Mouse (Mus musculus): Measurements from ENCODE around the gene Morf4l2.
"Not testable (repeated sequence)": the region's sequence is repeated elsewhere in the genome, so short reads cannot be mapped to it uniquely, and the experiment has no call there.

Morf4l2 gene

DNA sequence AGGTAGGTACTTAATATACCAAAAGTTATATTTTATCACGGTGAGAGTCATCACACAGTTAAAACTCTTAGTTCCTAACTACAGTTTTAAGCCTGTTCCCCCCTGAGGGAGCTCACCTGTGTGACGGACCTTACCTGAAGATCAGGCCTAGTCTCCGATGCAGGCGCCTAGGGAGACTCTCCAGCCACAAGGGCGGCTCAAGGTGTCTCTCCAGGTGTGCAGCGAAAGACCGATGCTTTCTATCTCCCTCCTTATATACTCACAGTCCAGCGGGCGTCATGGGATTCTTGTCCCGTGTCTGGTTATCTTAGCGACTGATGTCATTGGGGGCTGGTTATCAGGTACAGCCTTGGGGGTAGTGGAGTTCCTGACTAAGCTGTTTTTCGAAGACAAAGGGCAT is at the start of gene Morf4l2:
Gene Morf4l2 (minus strand): TSS at position 232 of the 400 bp plus-strand sequence.
- DNase-seq (ENCODE audit: low read depth, low spot score) = no peak

DNA sequence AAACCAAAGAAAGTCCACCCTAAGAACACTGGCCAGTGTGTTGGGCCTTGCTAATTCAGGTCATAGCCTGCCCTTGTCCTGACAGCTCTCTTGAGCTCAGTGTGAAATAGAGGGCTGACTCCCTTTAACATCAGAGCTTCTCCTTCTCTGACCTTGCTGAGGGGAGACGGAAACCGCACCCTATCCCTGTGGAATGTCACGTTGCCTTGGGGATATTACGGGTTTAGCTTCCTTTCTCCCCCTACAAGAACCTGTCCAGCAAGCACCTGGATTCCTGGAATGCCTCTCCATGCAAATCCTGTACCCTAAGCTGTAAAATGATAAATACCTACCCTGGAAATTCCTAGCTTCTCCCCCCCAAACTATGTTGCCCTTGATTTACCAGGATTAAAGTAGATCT is 46.0 kb upstream of the Morf4l2 start:
- DNase-seq (ENCODE audit: low read depth, low spot score) = no peak

DNA sequence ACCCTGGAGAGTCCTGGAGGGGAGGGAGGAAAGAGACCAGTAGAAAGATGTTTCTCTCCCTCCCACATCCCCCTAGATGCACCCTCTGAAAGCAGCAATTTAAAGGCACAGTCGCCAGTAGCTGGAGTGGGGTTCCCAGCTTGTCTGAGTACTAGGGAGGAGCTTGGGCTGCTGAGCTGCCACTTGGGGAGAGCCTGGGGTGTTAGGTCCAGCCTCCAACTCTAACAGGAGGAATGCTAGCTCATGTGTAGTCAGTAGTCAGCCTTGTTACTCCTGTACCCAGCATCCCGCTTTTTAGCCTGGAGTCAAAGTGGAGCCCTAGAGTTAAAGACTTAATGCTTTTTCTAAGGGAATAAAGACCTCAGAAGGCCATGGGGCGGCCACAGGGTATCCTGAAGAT is 36.6 kb upstream of the Morf4l2 start, which contains the start of gene Glra4:
Gene Glra4 (minus strand): TSS at position 101 of the 400 bp plus-strand sequence.
- no peak for DNase-seq (ENCODE audit: low read depth, low spot score)

DNA sequence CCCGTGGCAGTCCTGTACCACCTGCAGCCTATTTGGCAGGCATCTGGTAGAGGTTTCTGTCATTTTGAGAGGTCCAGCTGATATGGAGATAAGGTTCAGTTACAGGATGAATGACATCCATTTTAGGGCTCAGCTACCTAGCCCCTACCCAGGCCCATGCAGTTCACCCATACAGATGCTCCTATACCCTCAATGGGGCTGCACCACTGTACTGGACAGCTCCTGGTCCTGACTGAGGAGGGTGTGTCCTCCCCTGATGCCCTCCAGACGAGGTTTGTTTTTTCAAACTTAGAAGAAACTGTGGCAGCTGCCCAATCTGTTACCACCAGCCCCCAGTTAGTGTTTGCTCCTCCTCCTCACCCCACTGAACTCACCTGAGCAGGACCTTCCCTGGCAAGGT is 35.8 kb upstream of the Morf4l2 start:
- no peak for DNase-seq (ENCODE audit: low read depth, low spot score)

DNA sequence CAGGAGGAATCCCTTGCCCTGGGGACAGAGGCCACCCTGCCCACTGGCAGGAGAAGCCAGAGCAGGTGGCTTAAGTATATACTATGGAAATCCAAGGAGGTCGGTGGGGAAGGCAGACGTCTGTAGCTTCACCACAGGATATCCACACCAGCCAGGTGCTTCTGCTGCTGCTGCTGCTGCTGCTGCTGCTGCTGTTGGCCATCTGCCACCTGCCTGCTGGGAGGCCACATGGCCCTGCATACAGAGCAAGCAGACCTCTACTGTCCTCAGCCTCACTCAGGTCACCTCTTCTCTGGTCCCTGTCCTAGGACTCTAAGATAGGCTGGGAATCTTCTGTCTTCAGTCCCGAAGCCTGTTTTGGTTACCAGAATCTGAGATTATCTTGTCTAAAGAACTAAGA is 34.6 kb upstream of the Morf4l2 start:
- no peak for DNase-seq (ENCODE audit: low read depth, low spot score)

DNA sequence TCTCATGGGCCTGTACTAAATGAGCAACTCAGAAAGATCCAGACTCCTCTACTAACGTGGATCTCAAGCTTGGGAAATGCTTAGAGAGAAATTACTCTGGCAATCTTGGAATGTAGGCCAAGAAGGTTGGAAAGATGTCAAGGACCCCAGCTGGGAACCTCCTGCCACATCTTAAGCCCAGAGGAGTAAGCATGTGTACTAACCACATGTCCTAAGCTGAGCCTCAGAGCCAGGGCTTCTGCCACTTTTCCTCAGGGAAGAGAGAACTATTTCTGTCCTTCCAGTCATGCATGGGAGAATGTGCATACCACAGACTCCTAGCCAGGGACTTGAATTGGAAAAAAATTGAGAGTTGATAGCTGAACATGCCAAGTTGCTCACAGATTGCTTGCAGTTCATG is 29.5 kb upstream of the Morf4l2 start:
- DNase-seq (ENCODE audit: low read depth, low spot score) = no peak

DNA sequence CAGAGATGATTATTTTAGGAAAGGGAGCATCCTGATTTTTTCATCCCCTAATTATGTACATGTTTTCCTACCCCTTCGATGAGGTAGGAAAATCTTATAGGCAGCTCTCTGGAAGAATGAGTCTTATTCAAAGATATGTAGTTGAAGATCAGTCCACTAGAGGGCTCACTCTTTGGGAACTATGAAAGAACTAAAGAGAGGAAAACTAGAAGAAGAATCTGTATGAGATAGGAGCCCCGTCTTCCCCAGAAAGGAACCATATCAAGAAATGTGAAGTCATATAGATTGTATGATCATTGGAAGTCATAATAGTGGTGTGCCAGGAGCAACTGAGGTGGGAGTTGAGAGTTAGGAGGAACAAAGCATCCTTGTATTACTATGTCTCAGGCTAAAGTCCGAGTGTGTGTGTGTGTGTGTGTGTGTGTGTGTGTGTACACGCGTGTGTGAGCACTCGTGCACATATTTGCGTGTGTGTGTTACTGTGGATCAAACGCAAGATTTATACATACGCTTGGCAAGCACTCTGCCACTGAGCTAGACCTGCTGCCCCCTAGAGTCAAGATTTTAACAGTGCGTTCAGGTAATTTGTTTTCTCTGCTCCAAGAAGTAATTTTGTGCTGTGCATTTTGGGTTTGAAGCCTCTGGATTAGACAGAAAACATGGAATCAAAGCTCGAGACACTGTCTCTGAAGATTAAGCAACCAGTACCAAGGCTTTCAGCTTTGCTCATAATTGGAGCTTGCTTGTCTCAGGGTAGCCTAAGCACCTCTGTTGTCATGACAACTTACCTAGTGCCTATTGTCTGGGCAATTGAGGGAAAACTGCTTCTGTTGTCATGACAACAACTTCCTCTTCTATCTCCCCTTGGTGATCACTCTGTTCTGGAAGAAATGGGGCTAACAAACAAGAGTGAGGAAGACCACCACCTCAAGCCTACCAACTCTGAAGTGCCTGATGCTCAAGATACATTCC is 17.9 kb upstream of the Morf4l2 start:
- DNase-seq (ENCODE audit: low read depth, low spot score) = no peak

DNA sequence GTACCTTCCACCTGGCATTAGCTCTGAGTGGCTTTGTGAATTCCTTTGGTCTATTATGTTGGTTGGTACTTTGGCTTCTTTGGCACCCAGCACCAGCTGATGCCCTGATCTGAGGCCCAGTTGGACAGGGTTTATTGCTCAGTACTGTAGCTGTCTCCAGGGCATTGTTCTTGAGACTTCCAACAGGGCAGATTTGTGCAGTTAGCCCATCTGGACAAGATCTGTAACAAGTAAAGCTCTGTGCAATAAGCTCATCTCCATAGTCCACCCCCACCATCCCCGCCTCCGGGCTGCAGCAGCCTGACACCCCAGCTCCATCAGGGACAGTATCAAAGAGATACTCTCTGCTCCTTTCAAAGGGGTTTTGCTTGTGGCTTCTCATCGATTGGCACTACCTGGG is 12.0 kb upstream of the Morf4l2 start:
- no peak for DNase-seq (ENCODE audit: low read depth, low spot score)

DNA sequence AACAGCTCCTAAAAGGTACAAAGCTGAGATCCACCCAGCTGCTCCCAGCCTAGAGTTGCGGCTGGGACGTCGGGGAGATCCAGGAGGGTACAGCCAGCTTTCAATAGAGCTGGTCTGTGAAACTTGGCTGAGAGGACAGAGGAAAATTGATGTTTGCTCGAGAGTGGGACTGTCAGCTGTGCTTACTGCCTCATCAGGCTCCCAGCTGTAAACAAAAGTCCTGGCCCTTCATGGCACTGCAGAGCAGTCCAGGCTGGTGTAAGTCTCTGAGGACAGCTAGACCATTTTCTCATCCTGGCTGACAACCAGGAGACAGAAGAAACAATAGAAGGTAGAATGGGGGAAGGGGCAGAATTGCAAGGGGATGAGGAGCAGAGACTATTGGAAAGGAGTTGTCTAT is 5.8 kb upstream of the Morf4l2 start:
- DNase-seq (ENCODE audit: low read depth, low spot score) = no peak

DNA sequence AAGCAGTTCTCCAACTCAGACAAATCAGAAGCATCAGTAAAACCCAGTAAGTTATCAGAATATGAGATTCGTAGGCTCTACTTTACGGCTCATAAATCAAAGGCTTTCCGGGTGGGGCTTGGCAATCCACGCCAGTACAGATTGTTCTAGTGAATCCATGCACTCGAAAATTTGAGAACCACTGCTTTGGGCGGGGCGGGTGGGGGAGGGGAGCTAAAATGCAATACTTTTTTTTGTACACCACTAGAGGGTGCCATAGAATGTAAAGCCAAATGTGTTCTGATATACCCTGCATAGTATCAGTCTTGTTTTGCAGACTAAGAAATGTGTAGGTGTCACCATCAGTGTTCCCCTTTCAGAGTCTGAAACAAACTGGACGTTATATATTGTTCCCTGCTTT is 1.2 kb upstream of the Morf4l2 start:
- DNase-seq (ENCODE audit: low read depth, low spot score) = no peak

DNA sequence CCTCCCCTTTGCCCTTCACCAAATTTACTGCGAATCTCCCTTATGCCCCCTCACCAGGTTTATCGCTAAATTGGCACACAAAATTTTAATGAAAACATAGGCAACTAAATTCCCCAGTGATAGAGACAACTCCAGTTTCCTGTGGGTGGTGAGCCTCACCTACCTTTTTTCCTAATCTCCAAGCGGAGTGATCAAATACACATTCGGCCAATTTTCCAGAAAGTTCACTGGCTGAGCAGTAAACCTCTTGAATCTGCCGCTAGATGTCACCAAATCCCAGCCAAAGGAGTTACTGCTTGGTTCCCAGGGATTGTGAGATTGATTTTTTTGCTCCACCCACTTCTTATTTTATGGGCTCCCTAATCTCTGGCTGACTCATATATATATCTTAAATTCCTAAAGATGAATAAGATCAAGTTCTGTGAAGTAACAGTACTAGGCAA is 808 bp downstream of the Morf4l2 start:
- no peak for DNase-seq (ENCODE audit: low read depth, low spot score)

DNA sequence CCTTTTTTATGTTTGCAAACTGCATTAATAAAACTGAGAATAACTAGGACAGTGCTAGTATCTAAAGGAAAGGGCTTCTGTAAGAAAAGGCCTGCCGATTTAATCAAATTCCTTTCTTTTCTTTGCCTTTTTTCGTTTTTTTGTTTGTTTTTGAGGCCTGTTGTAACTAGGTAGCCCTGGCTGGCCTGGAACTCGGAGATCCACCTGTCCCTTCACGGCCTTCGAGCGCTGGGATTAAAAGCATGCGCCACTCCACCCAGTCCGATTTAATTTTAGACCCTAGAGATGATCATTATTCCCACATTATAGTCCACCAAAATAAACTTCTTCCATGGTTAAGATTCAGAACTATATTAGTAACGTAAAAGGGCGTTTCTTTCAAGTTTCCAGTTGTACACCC is 1.2 kb downstream of the Morf4l2 start:
- DNase-seq (ENCODE audit: low read depth, low spot score) = no peak

DNA sequence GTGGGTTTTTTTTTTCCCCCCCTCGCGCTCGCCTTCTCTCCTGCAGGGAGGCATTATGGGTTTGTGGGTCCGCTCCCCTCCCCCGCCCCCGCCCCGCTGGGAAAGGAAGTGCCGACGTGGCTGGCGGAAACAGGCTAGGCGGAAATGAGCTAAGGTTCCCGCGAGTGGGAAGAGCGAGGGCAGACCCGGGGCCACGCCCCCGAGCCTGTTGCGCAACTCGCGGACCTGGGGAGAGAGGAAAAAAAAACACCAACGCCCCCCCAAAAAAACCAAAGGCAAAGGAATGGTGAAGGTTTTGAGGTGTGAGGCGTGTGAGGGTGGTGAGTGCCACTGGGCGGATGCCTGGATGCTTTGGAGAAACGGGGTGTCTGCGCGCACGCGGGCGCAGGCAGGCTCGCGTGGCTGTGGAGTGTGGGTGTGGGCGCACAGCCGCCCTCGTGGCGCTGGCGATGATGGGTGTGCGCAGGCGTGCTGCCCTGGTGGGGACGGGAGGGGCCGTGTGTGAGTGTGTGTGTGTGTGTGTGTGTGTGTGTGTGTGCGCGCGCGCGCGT is 1.8 kb downstream of the Morf4l2 start:
- DNase-seq (ENCODE audit: low read depth, low spot score) = no peak

DNA sequence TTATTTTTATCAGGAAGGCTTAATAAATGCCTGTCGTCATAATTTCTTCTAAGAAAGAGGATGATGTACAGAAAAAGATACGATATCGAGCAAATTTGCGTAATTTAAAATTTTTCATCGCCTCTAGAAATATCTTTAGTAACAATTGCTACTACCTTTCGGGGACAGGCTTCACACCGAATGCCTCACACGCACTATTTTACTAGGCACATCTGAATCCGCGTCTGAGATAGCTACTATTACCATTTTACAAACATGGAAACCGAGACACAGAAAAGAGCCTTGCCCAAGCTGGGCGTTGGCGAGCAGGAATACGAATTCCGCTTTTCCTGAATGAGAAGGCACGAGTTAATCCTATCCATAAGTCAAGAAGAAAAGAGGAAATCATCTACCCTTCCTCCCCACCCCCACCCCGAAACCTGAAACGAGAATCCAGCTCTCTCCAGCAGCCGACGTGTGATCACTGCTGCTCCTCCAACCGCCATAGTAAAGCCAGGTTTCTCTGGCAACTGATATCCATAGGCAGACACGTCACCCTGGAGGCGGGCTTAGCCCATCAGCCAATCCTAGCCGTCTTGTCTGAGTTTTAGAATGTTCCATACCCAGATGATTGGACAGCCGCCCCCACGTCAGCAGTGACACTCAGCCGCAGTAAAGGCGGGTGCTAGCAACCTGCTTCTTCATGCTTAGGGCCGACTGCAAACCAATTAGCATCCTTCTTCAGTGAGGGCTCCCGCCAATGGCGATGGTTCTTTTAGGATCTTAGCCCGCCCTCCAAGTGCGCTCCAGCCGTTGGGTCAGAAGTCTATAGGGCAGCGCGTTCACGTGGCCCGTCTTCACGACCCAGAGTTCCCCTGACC is 2.5 kb downstream of the Morf4l2 start:
- peak; percentile 98 for DNase-seq (ENCODE audit: low read depth, low spot score)

DNA sequence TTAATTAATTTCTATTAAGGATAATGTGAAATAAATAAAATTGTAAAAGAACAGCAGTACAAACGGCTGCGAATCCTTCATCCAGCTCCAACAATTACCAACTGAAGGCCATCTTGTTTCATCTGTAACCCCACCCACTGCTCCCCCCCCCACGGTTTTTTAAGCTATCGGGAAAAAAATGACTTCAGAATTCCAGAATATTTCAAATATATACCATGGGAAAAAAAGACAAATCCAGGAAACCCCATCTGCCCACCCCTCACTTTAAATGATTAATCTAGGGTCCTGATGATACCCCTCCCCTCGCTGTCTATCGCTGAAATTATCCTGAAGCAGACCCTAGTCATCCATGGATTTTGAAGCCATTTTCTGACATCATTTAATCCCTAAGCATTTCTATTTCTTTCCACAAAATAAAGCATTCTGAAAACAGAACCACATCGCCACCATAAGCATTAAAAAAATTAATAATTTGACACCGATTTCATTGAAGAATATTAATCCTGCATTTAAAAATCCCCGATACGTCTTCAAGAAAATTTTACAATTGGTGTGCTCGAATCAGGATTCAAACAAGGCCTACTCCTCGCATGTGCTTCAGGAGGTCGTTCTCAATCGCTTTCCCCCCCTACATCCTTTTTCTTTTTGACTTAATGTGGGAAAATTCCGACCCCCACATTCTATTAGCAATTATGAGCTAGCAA is 3.3 kb downstream of the Morf4l2 start:
- DNase-seq (ENCODE audit: low read depth, low spot score) = no peak

DNA sequence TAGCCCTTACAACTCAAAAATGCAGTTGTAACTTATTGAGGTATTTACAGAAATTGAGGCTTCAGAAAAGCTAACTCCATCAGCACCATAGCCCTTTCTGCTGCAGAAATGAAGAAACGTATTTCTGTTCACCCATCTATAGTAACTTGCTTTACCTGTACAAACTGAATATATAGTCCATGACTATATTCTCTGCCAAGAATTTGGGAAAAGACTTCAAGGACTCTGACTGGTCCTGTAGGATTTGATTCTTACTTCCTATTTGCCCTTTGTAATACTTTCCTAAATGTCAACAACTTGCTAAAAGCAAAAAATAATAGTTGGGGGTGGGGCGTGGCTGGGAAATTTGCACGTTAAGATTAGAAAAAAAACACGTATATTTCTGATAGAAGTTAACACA is 11.5 kb downstream of the Morf4l2 start:
- DNase-seq (ENCODE audit: low read depth, low spot score) = no peak

DNA sequence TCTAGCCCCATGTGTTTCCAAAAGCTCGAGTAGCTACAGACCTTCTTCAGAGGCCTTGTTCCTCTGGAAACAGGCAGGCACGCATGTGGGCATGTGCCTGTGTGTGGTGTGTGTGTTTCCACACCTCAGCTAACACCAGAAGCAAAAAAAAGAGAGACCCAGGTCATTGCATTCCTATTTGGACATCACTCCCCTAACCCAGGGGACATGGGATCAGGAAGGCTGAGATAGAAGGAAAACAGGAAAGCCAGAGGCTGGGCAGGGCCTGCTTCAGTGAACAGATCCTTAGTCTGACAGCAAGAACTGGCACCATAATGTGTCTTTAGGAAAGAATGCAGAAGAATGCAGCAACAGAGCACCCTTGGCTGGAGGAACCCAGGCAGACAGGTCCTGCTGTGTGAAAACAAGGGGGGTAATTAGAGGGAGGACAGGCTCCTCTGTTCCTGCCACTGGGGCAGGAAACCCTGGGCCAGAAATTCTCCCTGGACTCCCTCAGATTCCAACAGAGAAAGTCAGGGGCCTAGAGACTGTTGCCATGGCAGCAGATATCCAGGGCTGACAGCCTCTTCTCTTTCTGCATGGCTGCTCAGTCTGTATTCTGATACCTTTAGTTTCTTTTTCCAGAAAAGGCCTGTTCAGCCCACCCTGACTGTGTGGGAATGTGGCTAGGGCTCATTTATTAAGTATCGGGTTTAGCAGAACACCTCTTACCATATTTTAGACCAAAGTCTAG is 28.6 kb downstream of the Morf4l2 start:
- not testable (repeated sequence) for DNase-seq (ENCODE audit: low read depth, low spot score)

DNA sequence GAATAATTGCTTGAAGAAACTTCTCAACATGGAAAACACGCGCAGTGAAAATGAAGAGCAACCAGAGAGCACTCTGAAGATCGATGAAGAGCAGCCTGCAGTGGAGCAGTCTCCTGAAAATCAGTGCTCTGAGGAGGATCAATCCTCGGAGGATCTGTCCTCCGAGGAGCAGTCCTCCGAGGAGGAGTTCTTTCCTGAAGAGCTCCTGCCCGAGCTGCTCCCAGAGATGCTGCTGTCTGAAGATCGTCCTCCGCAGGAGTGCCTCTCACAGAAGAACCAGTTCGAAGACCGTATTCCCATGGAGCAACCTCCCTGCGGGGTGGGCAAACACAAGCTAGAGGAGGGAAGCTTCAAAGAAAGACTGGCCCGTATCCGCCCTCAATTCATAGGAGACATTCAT is 34.7 kb downstream of the Morf4l2 start:
- no peak for DNase-seq (ENCODE audit: low read depth, low spot score)

DNA sequence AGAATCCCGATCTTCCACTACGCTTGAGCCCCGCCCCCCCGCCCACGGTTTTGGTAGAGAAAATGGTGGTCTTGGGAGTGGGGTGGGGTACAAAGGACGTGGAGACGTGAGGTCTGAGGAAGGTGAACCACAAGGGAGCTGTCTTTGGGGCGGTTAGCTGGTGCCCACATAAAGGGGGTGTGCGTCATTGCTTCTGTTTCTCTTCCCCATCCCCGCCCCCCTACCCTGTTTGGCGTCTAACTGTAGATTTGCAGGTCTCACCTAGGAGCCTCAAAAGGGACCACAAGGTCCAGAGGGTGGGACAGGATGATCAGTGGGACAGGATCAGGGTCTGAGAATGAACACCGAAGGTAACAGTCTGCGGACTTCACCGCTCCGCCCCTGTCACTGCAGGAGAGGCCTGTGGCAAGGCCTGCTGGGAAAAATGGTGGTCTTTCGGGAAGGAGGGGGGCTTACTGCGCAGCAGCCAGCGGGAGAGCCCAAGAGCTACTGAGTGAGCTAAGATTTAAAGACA is 35.3 kb downstream of the Morf4l2 start:
- DNase-seq (ENCODE audit: low read depth, low spot score) = peak; percentile 27

DNA sequence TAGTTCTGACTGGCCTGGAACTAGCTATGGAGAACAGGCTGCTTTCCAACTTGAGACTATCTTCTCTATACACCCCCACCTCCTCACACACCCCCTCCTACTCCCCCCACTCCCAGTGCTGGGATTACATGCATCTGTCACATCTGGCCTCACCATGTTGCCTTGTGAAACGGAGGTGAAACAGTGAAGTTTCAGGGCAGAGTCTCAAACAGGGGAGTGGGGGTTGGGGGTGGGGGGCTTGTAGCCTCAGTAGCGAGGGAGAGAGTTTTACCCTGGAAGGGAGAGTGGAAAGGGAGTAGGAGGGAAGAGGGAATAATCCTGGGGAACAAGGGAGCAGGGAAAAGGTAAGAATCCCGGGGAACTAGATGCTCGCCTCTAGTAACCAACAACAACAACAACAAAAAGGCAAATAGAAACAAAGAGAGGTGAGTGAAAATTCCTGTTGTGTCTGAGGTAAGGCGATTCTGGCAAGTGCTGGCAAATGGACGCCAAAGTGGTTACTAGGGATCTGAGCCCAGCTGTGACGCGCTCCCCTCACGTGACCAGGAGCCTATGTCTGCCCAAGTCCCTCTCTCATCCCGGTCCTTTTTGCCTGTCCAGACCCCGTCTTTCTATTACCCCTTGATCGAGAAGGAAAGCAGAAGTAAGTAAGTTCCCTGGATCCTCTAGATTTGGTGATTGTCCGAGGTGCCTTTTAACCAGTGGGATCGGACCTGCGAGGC is 35.9 kb downstream of the Morf4l2 start, which contains the start of gene Tceal1:
Gene Tceal1 (plus strand): TSS at position 537 of the 722 bp plus-strand sequence.
- peak; percentile 62 for DNase-seq (ENCODE audit: low read depth, low spot score)
